Mouse (Mus musculus): ENCODE measurements around the gene H3f3b.

DNA sequence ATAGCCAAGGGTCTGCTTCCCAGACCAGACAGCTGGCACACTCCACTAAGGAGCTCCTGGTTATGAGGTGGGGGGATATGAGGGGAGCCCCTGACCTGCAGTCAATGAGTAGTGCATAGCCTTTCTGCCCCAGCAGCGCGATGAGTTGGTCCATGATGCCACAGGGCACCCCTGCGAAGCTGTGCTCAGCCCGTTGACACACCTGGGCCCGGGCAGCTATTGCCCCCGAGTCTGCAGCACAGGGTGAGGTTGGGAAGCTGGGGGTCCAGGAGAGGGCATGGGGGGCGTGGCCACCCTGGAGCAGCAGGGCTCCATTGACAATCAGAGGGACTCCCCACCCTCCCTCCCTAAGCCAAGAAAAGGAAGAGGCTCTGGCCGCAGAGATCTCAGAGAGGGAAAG, 17.6 kb downstream of the H3f3b start:
- TF ChIP-seq GATA1 (IDR thresholded peaks at IDR 0.05; ENCODE audit: borderline replicate concordance, low read length) (no peak), FLI1 (IDR thresholded peaks at IDR 0.05; ENCODE audit: low read length) (no peak)
